Mouse (Mus musculus) lung, adult 18-20 months (tissue): ENCODE measurements at regions not wholly inside any gene's neighbourhood (a gene's known extent, or its start where the extent isn't known, plus 50 kb on each side); places are given as distances from the start of the nearest gene placed in this dataset.

Experiments
- DNase-seq, 2 experiments: peaks; one replicate each; pipeline ENCODE4 v3.0.0; 2022; ENCODE audit warnings: mixed read lengths in 2 of 2

- peak; percentile 20 to 35 for DNase-seq
Measured at GRCm38 (mm10) chr2:147803102-147803501, 243.7 kb downstream of the Foxa2 start.

GRCm38 (mm10) chr2:147791434-147791833 is 255.3 kb downstream of the Foxa2 start:
- DNase-seq = no peak

GRCm38 (mm10) chr2:147789877-147790276 is 256.9 kb downstream of the Foxa2 start:
- DNase-seq = no peak

GRCm38 (mm10) chr2:147789268-147789667 is 257.5 kb downstream of the Foxa2 start:
- DNase-seq = peak; percentile 9 to 45

GRCm38 (mm10) chr2:147788001-147788400 is 258.8 kb downstream of the Foxa2 start:
- no peak for DNase-seq

GRCm38 (mm10) chr2:147782496-147782895 is 264.3 kb downstream of the Foxa2 start:
- no peak for DNase-seq

GRCm38 (mm10) chr2:147776316-147776715 is 270.5 kb downstream of the Foxa2 start:
- DNase-seq = no peak

GRCm38 (mm10) chr2:147772579-147772978 is 274.2 kb downstream of the Foxa2 start:
- no peak for DNase-seq

- DNase-seq = no peak
Measured at GRCm38 (mm10) chr2:147753089-147753488, 293.7 kb downstream of the Foxa2 start.

- no peak for DNase-seq
Measured at GRCm38 (mm10) chr2:147751831-147752230, 294.9 kb downstream of the Foxa2 start.

GRCm38 (mm10) chr2:147748006-147748405 is 298.8 kb downstream of the Foxa2 start:
- DNase-seq = no peak

GRCm38 (mm10) chr2:147743908-147744307 is 302.9 kb downstream of the Foxa2 start:
- DNase-seq = no peak

GRCm38 (mm10) chr2:147738307-147738872 is 308.4 kb downstream of the Foxa2 start:
- peak in 1 of 2 experiments; percentile 15 for DNase-seq

- no peak for DNase-seq
Measured at GRCm38 (mm10) chr2:147727396-147727795, 319.4 kb downstream of the Foxa2 start.

GRCm38 (mm10) chr2:147718936-147719335 is 327.8 kb downstream of the Foxa2 start:
- no peak for DNase-seq

- no peak for DNase-seq
Measured at GRCm38 (mm10) chr2:147717484-147717947, 329.3 kb downstream of the Foxa2 start.

- no peak for DNase-seq
Measured at GRCm38 (mm10) chr2:147715791-147716190, 331.0 kb downstream of the Foxa2 start.

- no peak for DNase-seq
Measured at GRCm38 (mm10) chr2:147710593-147711265, 336.0 kb downstream of the Foxa2 start.

GRCm38 (mm10) chr2:147709799-147710198 is 337.0 kb downstream of the Foxa2 start:
- DNase-seq = no peak

GRCm38 (mm10) chr2:147707156-147707555 is 339.6 kb downstream of the Foxa2 start:
- DNase-seq = no peak

- DNase-seq = no peak
Measured at GRCm38 (mm10) chr2:147703981-147704380, 342.3 kb downstream of the Pax1 start.

- no peak for DNase-seq
Measured at GRCm38 (mm10) chr2:147702330-147703063, 340.8 kb downstream of the Pax1 start.

- no peak for DNase-seq
Measured at GRCm38 (mm10) chr2:147699524-147700081, 337.9 kb downstream of the Pax1 start.

GRCm38 (mm10) chr2:147691896-147692295 is 330.2 kb downstream of the Pax1 start:
- no peak for DNase-seq
